ENCODE assay signal across 15 mouse cellular contexts in genomic region chr19:46497230-46497629, GRCm38 (mm10).
"Had no signal": no experiment of that assay in that cellular context is flagged by ENCODE, and none has a peak within 500 bp of the region (broad histone marks: within the 10 kb centered on the region; RNA-seq: fewer than 3 reads in every experiment).

No protein-coding gene starts in this region.

- H3K9me3 ChIP-seq: stomach, embryonic 15.5 days had no signal

- H3K27me3 ChIP-seq: neural tube, embryonic 15.5 days; stomach, embryonic 15.5 days had no signal

- H3K4me1 ChIP-seq: stomach, embryonic 15.5 days had no signal

- H3K9ac ChIP-seq: neural tube, embryonic 15.5 days; stomach, embryonic 15.5 days had no signal

- H3K4me3 ChIP-seq: neural tube, embryonic 15.5 days; stomach, embryonic 15.5 days had no signal

- H3K27ac ChIP-seq: neural tube, embryonic 15.5 days; stomach, embryonic 15.5 days; stomach, postnatal 0 days had no signal

- H3K36me3 ChIP-seq: neural tube, embryonic 15.5 days; stomach, embryonic 15.5 days had no signal

- DNase-seq: retina, postnatal 1 day; right cerebral cortex, adult 18-20 months; right cerebral cortex, postnatal 14 days; right cerebral cortex, postnatal 25 days; right cerebral cortex, postnatal 4 days; spleen, adult 18-20 months; thymus, adult 18-20 months; thymus, adult 2 months; thymus, postnatal 14 days; thymus, postnatal 25 days; thymus, postnatal 36 days; thymus, postnatal 4 days had no signal
